Mouse (Mus musculus): ENCODE results near the gene Erbb4. TPM values are rescaled to one million over a fixed set of nuclear protein-coding genes. Genes with fewer than 3 reads are reported as not detected.

Gene Erbb4
- polyA plus RNA-seq, 1 experiment from 2014 or later, result 13.8 TPM

- Histone ChIP-seq H3K4me2 (ENCODE audit: low read length) (no peak overlapping the region), H3K4me1 (ENCODE audit: control insufficient read depth in 2 of 2, insufficient read depth in 2 of 2, low read length in 2 of 2) (peaks cover 2 to 10% of the 10 kb centered on the region in 2 experiments; a peak in 2 of 4 replicates), H3K27ac (replicated peaks in 1 of 2; ENCODE audit: control insufficient read depth in 1 of 2, insufficient read depth in 1 of 2, low read depth in 2 of 2, low read length in 2 of 2) (no peak overlapping the region), H3K27me3 (ENCODE audit: control insufficient read depth, insufficient read depth, low read length) (no peaks in the 10 kb centered on the region), H3K9ac (ENCODE audit: low read length) (no peak overlapping the region), H3K4me3 (ENCODE audit: control insufficient read depth in 1 of 2, insufficient read depth in 1 of 2, low read depth in 1 of 2, low read length in 2 of 2) (no peak overlapping the region), H3K36me3 (ENCODE audit: control insufficient read depth, insufficient read depth, low read length) (no peaks in the 10 kb centered on the region), H3K9me3 (ENCODE audit: control insufficient read depth, low read length) (no peaks in the 10 kb centered on the region)
- WGBS, result 71% methylated on average over 2 of the region's 2 CpGs
- no peak for ATAC-seq (ENCODE audit: insufficient number of reproducible peaks, insufficient read depth, low FRiP score, low read depth)
Observed at GRCm38 (mm10) chr1:68961365-68962116, 146.3 kb downstream of the Erbb4 start.

DNA sequence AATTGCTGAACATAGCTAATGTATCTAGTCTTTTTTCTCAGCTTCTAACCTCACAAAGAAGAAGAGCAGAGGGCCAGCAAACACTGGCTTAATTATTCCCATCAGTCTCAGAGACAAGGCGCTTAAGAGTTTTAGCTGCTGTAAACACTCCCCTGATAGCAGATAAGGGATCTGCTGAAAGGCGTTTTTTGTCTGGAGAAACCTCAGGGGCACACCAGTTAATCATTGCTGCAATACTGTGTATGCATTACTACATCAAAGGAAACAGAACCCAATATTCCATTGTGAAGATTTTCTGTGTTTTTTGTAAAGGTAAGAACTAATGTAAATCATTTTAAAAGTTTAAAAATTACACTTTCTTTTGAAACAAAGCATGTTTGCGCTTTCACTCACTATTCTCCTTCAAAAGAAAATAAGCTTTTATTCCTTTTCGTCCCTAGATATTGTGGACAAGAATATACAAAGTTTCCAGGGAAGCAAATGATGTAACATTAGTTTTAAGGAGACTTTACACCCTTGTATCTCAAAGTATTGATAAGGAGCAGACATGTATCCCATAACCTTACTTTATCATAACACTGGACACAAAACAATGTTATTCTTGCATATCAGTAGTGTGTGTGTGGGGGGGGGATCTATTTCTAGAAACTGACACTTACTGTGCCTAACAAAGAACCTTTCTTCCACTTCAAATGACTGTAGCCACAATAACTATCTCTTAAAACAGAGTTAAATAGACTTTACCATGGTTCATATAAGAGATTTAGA is 150.9 kb downstream of the Erbb4 start:
- Histone ChIP-seq H3K9ac (ENCODE audit: low read length) (0 out of 2 replicates have a peak overlapping the region, but pooled peaks have one; percentile 4), H3K4me1 (ENCODE audit: control insufficient read depth in 2 of 2, insufficient read depth in 2 of 2, low read length in 2 of 2) (peaks cover 2 to 13% of the 10 kb centered on the region in 2 experiments; a peak in 3 of 4 replicates), H3K27me3 (ENCODE audit: control insufficient read depth, insufficient read depth, low read length) (no peaks in the 10 kb centered on the region), H3K36me3 (ENCODE audit: control insufficient read depth, insufficient read depth, low read length) (no peaks in the 10 kb centered on the region), H3K9me3 (ENCODE audit: control insufficient read depth, low read length) (no peaks in the 10 kb centered on the region), H3K4me3 (ENCODE audit: control insufficient read depth in 1 of 2, insufficient read depth in 1 of 2, low read depth in 1 of 2, low read length in 2 of 2) (no peak overlapping the region), H3K4me2 (ENCODE audit: low read length) (peak overlapping the region; percentile 46), H3K27ac (replicated peaks in 1 of 2; ENCODE audit: control insufficient read depth in 1 of 2, insufficient read depth in 1 of 2, low read depth in 2 of 2, low read length in 2 of 2) (peak overlapping the region; percentile 75 to 85; a peak in 3 of 4 replicates)
- 19% methylated on average over 4 of the region's 4 CpGs for WGBS
- ATAC-seq (ENCODE audit: insufficient number of reproducible peaks, insufficient read depth, low FRiP score, low read depth), result no peak

GRCm38 (mm10) chr1:68955482-68955881 is 152.4 kb downstream of the Erbb4 start:
- no peaks in the 10 kb centered on the region for H3K36me3 ChIP-seq (ENCODE audit: control insufficient read depth, insufficient read depth, low read length)
- H3K27me3 ChIP-seq (ENCODE audit: control insufficient read depth, insufficient read depth, low read length), result no peaks in the 10 kb centered on the region
- no peak overlapping the region for H3K4me3 ChIP-seq (ENCODE audit: control insufficient read depth in 1 of 2, insufficient read depth in 1 of 2, low read depth in 1 of 2, low read length in 2 of 2)
- 86% methylated on average over 2 of the region's 2 CpGs for WGBS
- ATAC-seq (ENCODE audit: insufficient number of reproducible peaks, insufficient read depth, low FRiP score, low read depth), result no peak
- H3K4me2 ChIP-seq (ENCODE audit: low read length), result no peak overlapping the region
- no peak overlapping the region for H3K27ac ChIP-seq (replicated peaks in 1 of 2; ENCODE audit: control insufficient read depth in 1 of 2, insufficient read depth in 1 of 2, low read depth in 2 of 2, low read length in 2 of 2)
- no peaks in the 10 kb centered on the region for H3K9me3 ChIP-seq (ENCODE audit: control insufficient read depth, low read length)
- H3K9ac ChIP-seq (ENCODE audit: low read length), result no peak overlapping the region
- peaks cover 2 to 13% of the 10 kb centered on the region in 2 experiments; a peak in 3 of 4 replicates for H3K4me1 ChIP-seq (ENCODE audit: control insufficient read depth in 2 of 2, insufficient read depth in 2 of 2, low read length in 2 of 2)

- 0 out of 2 replicates have a peak overlapping the region, but pooled peaks have one; percentile 23 for H3K4me2 ChIP-seq (ENCODE audit: low read length)
- no peaks in the 10 kb centered on the region for H3K27me3 ChIP-seq (ENCODE audit: control insufficient read depth, insufficient read depth, low read length)
- no peak for ATAC-seq (ENCODE audit: insufficient number of reproducible peaks, insufficient read depth, low FRiP score, low read depth)
- peaks cover 0 to 12% of the 10 kb centered on the region in 2 experiments; a peak in 3 of 4 replicates for H3K4me1 ChIP-seq (ENCODE audit: control insufficient read depth in 2 of 2, insufficient read depth in 2 of 2, low read length in 2 of 2)
- no peak overlapping the region for H3K9ac ChIP-seq (ENCODE audit: low read length)
- no peaks in the 10 kb centered on the region for H3K9me3 ChIP-seq (ENCODE audit: control insufficient read depth, low read length)
- no peak overlapping the region; a peak in 1 of 4 replicates for H3K27ac ChIP-seq (replicated peaks in 1 of 2; ENCODE audit: control insufficient read depth in 1 of 2, insufficient read depth in 1 of 2, low read depth in 2 of 2, low read length in 2 of 2)
- 9% methylated on average over 2 of the region's 2 CpGs for WGBS
- no peak overlapping the region for H3K4me3 ChIP-seq (ENCODE audit: control insufficient read depth in 1 of 2, insufficient read depth in 1 of 2, low read depth in 1 of 2, low read length in 2 of 2)
- no peaks in the 10 kb centered on the region for H3K36me3 ChIP-seq (ENCODE audit: control insufficient read depth, insufficient read depth, low read length)
Observed at GRCm38 (mm10) chr1:68943141-68943540, 164.7 kb downstream of the Erbb4 start.

DNA sequence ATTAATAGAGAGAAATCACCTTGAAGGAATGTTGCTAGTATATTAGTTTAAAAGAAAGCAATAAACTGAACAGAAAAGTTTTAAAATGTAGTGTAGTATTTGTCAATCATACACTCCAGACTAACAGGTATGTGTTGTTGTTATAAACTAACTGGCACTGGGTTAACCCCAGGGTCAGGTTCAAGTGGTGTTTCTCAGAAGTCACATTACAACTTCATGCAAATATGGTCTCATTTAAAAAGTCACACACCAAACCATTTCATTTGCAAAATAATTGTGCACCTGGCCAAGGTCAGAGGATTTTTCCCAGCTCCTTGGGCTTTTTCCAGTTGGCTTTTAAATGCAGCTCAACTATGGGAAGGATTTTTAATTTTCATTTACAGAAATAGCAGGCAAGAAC is 173.1 kb downstream of the Erbb4 start:
- H3K4me2 ChIP-seq (ENCODE audit: low read length), result no peak overlapping the region

GRCm38 (mm10) chr1:68933330-68934065 is 174.4 kb downstream of the Erbb4 start:
- Histone ChIP-seq H3K36me3 (ENCODE audit: control insufficient read depth, insufficient read depth, low read length) (no peaks in the 10 kb centered on the region), H3K27me3 (ENCODE audit: control insufficient read depth, insufficient read depth, low read length) (no peaks in the 10 kb centered on the region), H3K9ac (ENCODE audit: low read length) (no peak overlapping the region), H3K27ac (replicated peaks in 1 of 2; ENCODE audit: control insufficient read depth in 1 of 2, insufficient read depth in 1 of 2, low read depth in 2 of 2, low read length in 2 of 2) (no peak overlapping the region), H3K4me1 (ENCODE audit: control insufficient read depth in 2 of 2, insufficient read depth in 2 of 2, low read length in 2 of 2) (peaks cover 2 to 20% of the 10 kb centered on the region in 2 experiments; a peak in 3 of 4 replicates), H3K9me3 (ENCODE audit: control insufficient read depth, low read length) (no peaks in the 10 kb centered on the region), H3K4me2 (ENCODE audit: low read length) (no peak overlapping the region), H3K4me3 (ENCODE audit: control insufficient read depth in 1 of 2, insufficient read depth in 1 of 2, low read depth in 1 of 2, low read length in 2 of 2) (no peak overlapping the region)
- WGBS, result 54% methylated on average over 3 of the region's 3 CpGs
- no peak for ATAC-seq (ENCODE audit: insufficient number of reproducible peaks, insufficient read depth, low FRiP score, low read depth)

More for the DNA sequence above, 173.1 kb downstream of the Erbb4 start:
- no peaks in the 10 kb centered on the region for H3K36me3 ChIP-seq (ENCODE audit: control insufficient read depth, insufficient read depth, low read length)
- no peak overlapping the region for H3K4me3 ChIP-seq (ENCODE audit: control insufficient read depth in 1 of 2, insufficient read depth in 1 of 2, low read depth in 1 of 2, low read length in 2 of 2)
- peaks cover 2 to 18% of the 10 kb centered on the region in 2 experiments; a peak in 3 of 4 replicates for H3K4me1 ChIP-seq (ENCODE audit: control insufficient read depth in 2 of 2, insufficient read depth in 2 of 2, low read length in 2 of 2)
- H3K9me3 ChIP-seq (ENCODE audit: control insufficient read depth, low read length), result no peaks in the 10 kb centered on the region
- ATAC-seq (ENCODE audit: insufficient number of reproducible peaks, insufficient read depth, low FRiP score, low read depth), result no peak
- no peaks in the 10 kb centered on the region for H3K27me3 ChIP-seq (ENCODE audit: control insufficient read depth, insufficient read depth, low read length)
- no peak overlapping the region for H3K9ac ChIP-seq (ENCODE audit: low read length)
- H3K27ac ChIP-seq (replicated peaks in 1 of 2; ENCODE audit: control insufficient read depth in 1 of 2, insufficient read depth in 1 of 2, low read depth in 2 of 2, low read length in 2 of 2), result no peak overlapping the region

DNA sequence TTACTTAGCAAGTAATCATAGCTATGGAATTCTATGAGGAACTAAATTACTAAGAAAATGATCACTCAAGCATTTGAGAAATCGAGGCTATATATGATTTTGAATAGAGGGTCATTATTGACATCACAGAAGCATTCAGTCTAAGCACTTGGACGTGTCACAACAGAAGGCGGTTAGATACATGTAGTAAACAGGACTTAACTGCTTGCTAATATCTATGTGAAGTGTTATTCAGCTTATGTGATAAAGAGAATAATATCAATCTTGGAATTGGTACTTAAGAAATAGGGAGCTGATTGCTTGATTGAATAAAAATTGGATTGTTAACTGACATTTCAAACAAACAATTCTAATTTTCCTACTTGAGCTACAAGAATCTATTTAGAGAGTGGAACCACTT is 190.0 kb downstream of the Erbb4 start:
- Histone ChIP-seq H3K36me3 (ENCODE audit: control insufficient read depth, insufficient read depth, low read length) (no peaks in the 10 kb centered on the region), H3K4me1 (ENCODE audit: control insufficient read depth in 2 of 2, insufficient read depth in 2 of 2, low read length in 2 of 2) (no peaks in the 10 kb centered on the region), H3K27me3 (ENCODE audit: control insufficient read depth, insufficient read depth, low read length) (no peaks in the 10 kb centered on the region), H3K9ac (ENCODE audit: low read length) (no peak overlapping the region), H3K9me3 (ENCODE audit: control insufficient read depth, low read length) (no peaks in the 10 kb centered on the region), H3K27ac (replicated peaks in 1 of 2; ENCODE audit: control insufficient read depth in 1 of 2, insufficient read depth in 1 of 2, low read depth in 2 of 2, low read length in 2 of 2) (no peak overlapping the region), H3K4me2 (ENCODE audit: low read length) (no peak overlapping the region), H3K4me3 (ENCODE audit: control insufficient read depth in 1 of 2, insufficient read depth in 1 of 2, low read depth in 1 of 2, low read length in 2 of 2) (no peak overlapping the region)
- 79% methylated on average over 3 of the region's 3 CpGs for WGBS
- ATAC-seq (ENCODE audit: insufficient number of reproducible peaks, insufficient read depth, low FRiP score, low read depth), result no peak

All from heart, embryonic 14.5 days (tissue).